Mouse (Mus musculus): ENCODE measurements around the gene Ostm1. TPM values are rescaled to one million over a fixed set of nuclear protein-coding genes. Genes with fewer than 3 reads are reported as not detected.
A peak's percentile ranks its signal among the peaks of the same experiment; 100 is the strongest.

Ostm1 gene
- polyA plus RNA-seq, 1 experiment from 2014 or later, result 13.3 TPM

GRCm38 (mm10) chr10:42646340-42646739 is 62.7 kb downstream of the Ostm1 start:
- H3K9ac ChIP-seq (ENCODE audit: low read length), result no peak overlapping the region
- no peak overlapping the region for H3K27ac ChIP-seq (ENCODE audit: low read length)
- no peak overlapping the region for H3K4me2 ChIP-seq (ENCODE audit: low read depth, low read length)
- 33% methylated on average over 4 of the region's 4 CpGs for WGBS
- H3K36me3 ChIP-seq (ENCODE audit: control insufficient read depth, insufficient read depth, low read length), result no peaks in the 10 kb centered on the region
- no peak overlapping the region for H3K4me3 ChIP-seq (ENCODE audit: low read length)
- H3K4me1 ChIP-seq (replicated peaks; ENCODE audit: control insufficient read depth, insufficient read depth, low read length), result no peaks in the 10 kb centered on the region
- H3K9me3 ChIP-seq (ENCODE audit: control insufficient read depth, low read length), result no peaks in the 10 kb centered on the region
- no peak for ATAC-seq (ENCODE audit: low read depth)
- no peaks in the 10 kb centered on the region; the same call in 1 of the 2 replicates for H3K27me3 ChIP-seq (ENCODE audit: control insufficient read depth, insufficient read depth, low read depth, low read length)

GRCm38 (mm10) chr10:42661916-42662315 is 78.3 kb downstream of the Ostm1 start:
- no peaks in the 10 kb centered on the region for H3K36me3 ChIP-seq (ENCODE audit: control insufficient read depth, insufficient read depth, low read length)
- H3K4me2 ChIP-seq (ENCODE audit: low read depth, low read length), result no peak overlapping the region
- WGBS, result 77% methylated on average over 2 of the region's 2 CpGs
- H3K9me3 ChIP-seq (ENCODE audit: control insufficient read depth, low read length), result no peaks in the 10 kb centered on the region
- H3K4me3 ChIP-seq (ENCODE audit: low read length), result no peak overlapping the region
- H3K27ac ChIP-seq (ENCODE audit: low read length), result no peak overlapping the region
- no peak overlapping the region for H3K9ac ChIP-seq (ENCODE audit: low read length)
- ATAC-seq (ENCODE audit: low read depth), result no peak
- H3K27me3 ChIP-seq (ENCODE audit: control insufficient read depth, insufficient read depth, low read depth, low read length), result no peaks in the 10 kb centered on the region
- H3K4me1 ChIP-seq (replicated peaks; ENCODE audit: control insufficient read depth, insufficient read depth, low read length), result no peaks in the 10 kb centered on the region

GRCm38 (mm10) chr10:42669970-42670369 is 86.3 kb downstream of the Ostm1 start:
- Histone ChIP-seq H3K9me3 (ENCODE audit: control insufficient read depth, low read length) (no peaks in the 10 kb centered on the region; the same call in 1 of the 2 replicates), H3K27me3 (ENCODE audit: control insufficient read depth, insufficient read depth, low read depth, low read length) (no peaks in the 10 kb centered on the region), H3K4me3 (ENCODE audit: low read length) (no peak overlapping the region), H3K9ac (ENCODE audit: low read length) (no peak overlapping the region), H3K27ac (ENCODE audit: low read length) (no peak overlapping the region), H3K4me1 (replicated peaks; ENCODE audit: control insufficient read depth, insufficient read depth, low read length) (no peaks in the 10 kb centered on the region), H3K4me2 (ENCODE audit: low read depth, low read length) (no peak overlapping the region), H3K36me3 (ENCODE audit: control insufficient read depth, insufficient read depth, low read length) (no peaks in the 10 kb centered on the region)
- WGBS, result 76% methylated on average over 4 of the region's 4 CpGs
- no peak for ATAC-seq (ENCODE audit: low read depth)

GRCm38 (mm10) chr10:42672798-42673197 is 89.2 kb downstream of the Ostm1 start:
- H3K4me1 ChIP-seq (replicated peaks; ENCODE audit: control insufficient read depth, insufficient read depth, low read length), result no peaks in the 10 kb centered on the region
- no peaks in the 10 kb centered on the region for H3K36me3 ChIP-seq (ENCODE audit: control insufficient read depth, insufficient read depth, low read length)
- WGBS, result 63% methylated on average over 3 of the region's 3 CpGs
- ATAC-seq (ENCODE audit: low read depth), result no peak
- no peak overlapping the region for H3K4me2 ChIP-seq (ENCODE audit: low read depth, low read length)
- no peaks in the 10 kb centered on the region; the same call in 1 of the 2 replicates for H3K9me3 ChIP-seq (ENCODE audit: control insufficient read depth, low read length)
- H3K4me3 ChIP-seq (ENCODE audit: low read length), result no peak overlapping the region
- no peaks in the 10 kb centered on the region for H3K27me3 ChIP-seq (ENCODE audit: control insufficient read depth, insufficient read depth, low read depth, low read length)
- H3K9ac ChIP-seq (ENCODE audit: low read length), result no peak overlapping the region
- no peak overlapping the region for H3K27ac ChIP-seq (ENCODE audit: low read length)

GRCm38 (mm10) chr10:42675571-42675970 is 91.9 kb downstream of the Ostm1 start:
- Histone ChIP-seq H3K27ac (ENCODE audit: low read length) (no peak overlapping the region), H3K36me3 (ENCODE audit: control insufficient read depth, insufficient read depth, low read length) (no peaks in the 10 kb centered on the region), H3K4me3 (ENCODE audit: low read length) (no peak overlapping the region), H3K4me2 (ENCODE audit: low read depth, low read length) (no peak overlapping the region), H3K27me3 (ENCODE audit: control insufficient read depth, insufficient read depth, low read depth, low read length) (no peaks in the 10 kb centered on the region), H3K4me1 (replicated peaks; ENCODE audit: control insufficient read depth, insufficient read depth, low read length) (peaks cover 4% of the 10 kb centered on the region; the same call in 1 of the 2 replicates), H3K9ac (ENCODE audit: low read length) (no peak overlapping the region), H3K9me3 (ENCODE audit: control insufficient read depth, low read length) (no peaks in the 10 kb centered on the region; the same call in 1 of the 2 replicates)
- WGBS, result 69% methylated on average over 4 of the region's 4 CpGs
- ATAC-seq (ENCODE audit: low read depth), result no peak

GRCm38 (mm10) chr10:42678331-42678730 is 94.7 kb downstream of the Ostm1 start:
- Histone ChIP-seq H3K9me3 (ENCODE audit: control insufficient read depth, low read length) (no peaks in the 10 kb centered on the region; the same call in 1 of the 2 replicates), H3K4me2 (ENCODE audit: low read depth, low read length) (peak overlapping the region; percentile 82), H3K27me3 (ENCODE audit: control insufficient read depth, insufficient read depth, low read depth, low read length) (no peaks in the 10 kb centered on the region), H3K36me3 (ENCODE audit: control insufficient read depth, insufficient read depth, low read length) (no peaks in the 10 kb centered on the region), H3K27ac (ENCODE audit: low read length) (no peak overlapping the region), H3K4me3 (ENCODE audit: low read length) (peak overlapping the region; percentile 72), H3K9ac (ENCODE audit: low read length) (peak overlapping the region; percentile 60), H3K4me1 (replicated peaks; ENCODE audit: control insufficient read depth, insufficient read depth, low read length) (peaks cover 4% of the 10 kb centered on the region; the same call in 1 of the 2 replicates)
- 46% methylated on average over 6 of the region's 6 CpGs for WGBS
- ATAC-seq (ENCODE audit: low read depth), result no peak

GRCm38 (mm10) chr10:42678755-42679364 is 95.2 kb downstream of the Ostm1 start:
- Histone ChIP-seq H3K9ac (ENCODE audit: low read length) (peak overlapping the region; percentile 60), H3K36me3 (ENCODE audit: control insufficient read depth, insufficient read depth, low read length) (no peaks in the 10 kb centered on the region), H3K4me3 (ENCODE audit: low read length) (peak overlapping the region; percentile 72), H3K4me1 (replicated peaks; ENCODE audit: control insufficient read depth, insufficient read depth, low read length) (peaks cover 4% of the 10 kb centered on the region; the same call in 1 of the 2 replicates), H3K9me3 (ENCODE audit: control insufficient read depth, low read length) (no peaks in the 10 kb centered on the region), H3K4me2 (ENCODE audit: low read depth, low read length) (peak overlapping the region; percentile 82), H3K27me3 (ENCODE audit: control insufficient read depth, insufficient read depth, low read depth, low read length) (no peaks in the 10 kb centered on the region), H3K27ac (ENCODE audit: low read length) (no peak overlapping the region)
- WGBS, result under 1% methylated on average over 55 of the region's 56 CpGs
- peak; percentile 98 for ATAC-seq (ENCODE audit: low read depth)

- H3K27ac ChIP-seq (ENCODE audit: low read length), result no peak overlapping the region
- peak overlapping the region; percentile 60; the same call in 1 of the 2 replicates for H3K9ac ChIP-seq (ENCODE audit: low read length)
These were observed 96.0 kb downstream of the Ostm1 start for GRCm38 (mm10) chr10:42679586-42679985.

GRCm38 (mm10) chr10:42680582-42681001 is 97.0 kb downstream of the Ostm1 start:
- Histone ChIP-seq H3K27me3 (ENCODE audit: control insufficient read depth, insufficient read depth, low read depth, low read length) (no peaks in the 10 kb centered on the region), H3K4me3 (ENCODE audit: low read length) (no peak overlapping the region), H3K4me1 (replicated peaks; ENCODE audit: control insufficient read depth, insufficient read depth, low read length) (peaks cover 4% of the 10 kb centered on the region; the same call in 1 of the 2 replicates), H3K9me3 (ENCODE audit: control insufficient read depth, low read length) (no peaks in the 10 kb centered on the region), H3K9ac (ENCODE audit: low read length) (no peak overlapping the region), H3K27ac (ENCODE audit: low read length) (no peak overlapping the region), H3K36me3 (ENCODE audit: control insufficient read depth, insufficient read depth, low read length) (peaks cover 5% of the 10 kb centered on the region), H3K4me2 (ENCODE audit: low read depth, low read length) (no peak overlapping the region)
- no peak for ATAC-seq (ENCODE audit: low read depth)
- WGBS, result 20% methylated on average over 6 of the region's 6 CpGs

More at GRCm38 (mm10) chr10:42679586-42679985, 96.0 kb downstream of the Ostm1 start:
- no peak for ATAC-seq (ENCODE audit: low read depth)
- H3K36me3 ChIP-seq (ENCODE audit: control insufficient read depth, insufficient read depth, low read length), result peaks cover 5% of the 10 kb centered on the region
- no peaks in the 10 kb centered on the region for H3K9me3 ChIP-seq (ENCODE audit: control insufficient read depth, low read length)
- 15% methylated on average over 10 of the region's 10 CpGs for WGBS
- H3K4me1 ChIP-seq (replicated peaks; ENCODE audit: control insufficient read depth, insufficient read depth, low read length), result peaks cover 4% of the 10 kb centered on the region; the same call in 1 of the 2 replicates
- H3K4me3 ChIP-seq (ENCODE audit: low read length), result peak overlapping the region; percentile 72
- peak overlapping the region; percentile 82 for H3K4me2 ChIP-seq (ENCODE audit: low read depth, low read length)
- no peaks in the 10 kb centered on the region for H3K27me3 ChIP-seq (ENCODE audit: control insufficient read depth, insufficient read depth, low read depth, low read length)
